Mouse (Mus musculus) MEL-GATA-1-ER (cell line): ENCODE measurements around the gene Gm3402.
"Not testable (repeated sequence)": the region's sequence is repeated elsewhere in the genome, so short reads cannot be mapped to it uniquely, and the experiment has no call there.

Experiments
- DNase-seq: peaks from one replicate; pipeline ENCODE4 v3.0.0-alpha.2; 2012; ENCODE audit warnings: low read depth; ENCODE audit errors: extremely low read depth

Gene Gm3402

DNA sequence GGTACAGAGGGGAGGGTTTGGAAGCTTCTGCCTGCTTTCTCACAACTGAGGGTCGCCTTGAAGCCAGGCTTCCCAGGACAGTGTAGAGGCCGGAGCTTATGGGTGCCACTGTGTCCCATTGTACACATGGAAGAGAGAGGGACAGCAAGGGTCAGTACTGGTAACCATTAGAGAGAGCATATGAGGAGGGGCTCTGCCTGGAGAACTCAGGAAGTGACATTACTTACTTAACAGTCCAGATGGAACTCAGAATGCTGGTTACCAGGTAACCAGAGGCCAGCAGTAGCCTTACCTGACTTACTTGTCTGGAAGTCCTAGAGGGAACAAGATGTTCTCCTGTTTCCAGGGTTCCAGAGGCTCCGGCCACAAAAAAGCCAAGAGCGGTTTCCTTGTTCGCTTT, at the start of gene Gm3402:
TSS of gene Gm3402 (plus strand) at position 301 of the 400 bp plus-strand sequence.
- not testable (repeated sequence) for DNase-seq

DNA sequence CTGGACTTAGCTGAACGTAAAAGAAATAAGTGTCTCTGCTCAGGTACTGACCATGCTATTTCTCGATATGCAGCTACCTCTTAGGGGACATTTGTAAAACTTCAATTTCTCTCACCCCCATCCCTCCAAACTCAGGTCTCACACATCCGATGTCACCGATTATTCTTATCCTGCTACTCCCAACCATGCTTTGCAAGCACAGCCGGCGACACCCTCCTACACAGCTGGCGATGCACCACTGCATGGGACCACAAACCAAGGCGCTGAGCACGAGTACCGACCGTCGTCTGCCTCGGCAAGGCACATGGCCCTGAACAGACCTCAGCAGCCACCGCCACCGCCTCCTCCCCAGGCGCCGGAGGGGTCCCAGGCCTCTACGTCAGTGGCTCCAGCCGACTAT, 47.3 kb upstream of the Gm3402 start:
- no peak for DNase-seq

DNA sequence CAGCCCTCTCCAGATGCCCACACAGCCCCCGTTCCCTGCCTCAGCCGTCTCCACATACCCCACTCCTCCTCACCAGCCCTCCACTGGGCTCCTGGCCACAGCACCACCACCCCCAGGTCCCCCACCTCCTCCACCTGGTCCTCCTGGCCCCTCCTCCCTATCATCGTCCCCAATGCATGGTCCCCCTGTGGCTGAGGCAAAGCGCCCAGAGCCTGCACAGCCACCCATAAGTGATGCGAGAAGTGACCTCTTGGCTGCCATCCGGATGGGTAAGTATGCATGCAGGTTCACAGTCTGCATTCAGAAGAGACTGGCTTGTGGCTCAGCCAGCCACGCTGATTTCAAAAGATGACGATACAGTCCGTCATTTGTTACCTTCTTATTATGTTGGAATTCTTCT, 45.6 kb upstream of the Gm3402 start:
- DNase-seq = no peak

- DNase-seq = no peak
These were observed 43.1 kb upstream of the Gm3402 start for GRCm38 (mm10) chr5:146470821-146471220.

DNA sequence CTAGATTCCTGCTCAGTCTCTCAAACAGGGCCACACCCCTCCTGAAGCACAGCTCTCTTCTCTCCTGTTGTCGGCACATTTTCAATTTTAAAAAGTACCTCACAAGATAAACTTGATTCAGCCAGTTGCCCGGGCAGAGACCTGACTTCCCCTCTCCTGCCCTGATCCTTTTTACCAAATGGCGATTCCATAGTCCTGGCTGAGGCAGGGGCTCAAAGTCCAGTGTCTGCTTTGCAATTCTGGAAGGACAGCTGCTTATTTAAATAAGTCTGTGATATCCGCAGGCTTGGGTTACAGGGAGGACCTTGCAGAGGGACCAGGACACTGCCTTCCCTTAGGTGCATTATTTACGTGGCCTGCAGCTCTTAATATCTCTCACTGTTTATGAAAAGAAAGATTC, 42.6 kb upstream of the Gm3402 start:
- DNase-seq = no peak

DNA sequence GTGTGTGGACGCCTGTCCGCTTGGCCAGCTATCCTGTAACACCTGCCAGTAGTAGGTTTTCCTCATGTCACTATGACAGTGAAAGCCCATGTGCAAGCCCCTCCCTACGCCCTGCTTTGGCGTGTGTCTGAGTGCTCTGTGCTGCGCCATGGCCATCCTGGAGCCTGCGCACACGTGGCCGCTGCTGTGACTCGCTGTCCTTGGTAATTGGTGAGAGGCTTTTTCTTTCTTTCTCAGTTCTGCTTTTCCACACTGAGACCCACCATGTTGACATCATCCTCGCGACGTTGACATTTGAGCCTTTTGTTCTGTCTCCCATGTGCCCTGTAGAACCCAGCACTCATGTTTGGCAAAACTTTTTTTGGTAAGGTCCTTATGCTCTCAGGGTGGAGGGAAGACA, 42.1 kb upstream of the Gm3402 start:
- no peak for DNase-seq

DNA sequence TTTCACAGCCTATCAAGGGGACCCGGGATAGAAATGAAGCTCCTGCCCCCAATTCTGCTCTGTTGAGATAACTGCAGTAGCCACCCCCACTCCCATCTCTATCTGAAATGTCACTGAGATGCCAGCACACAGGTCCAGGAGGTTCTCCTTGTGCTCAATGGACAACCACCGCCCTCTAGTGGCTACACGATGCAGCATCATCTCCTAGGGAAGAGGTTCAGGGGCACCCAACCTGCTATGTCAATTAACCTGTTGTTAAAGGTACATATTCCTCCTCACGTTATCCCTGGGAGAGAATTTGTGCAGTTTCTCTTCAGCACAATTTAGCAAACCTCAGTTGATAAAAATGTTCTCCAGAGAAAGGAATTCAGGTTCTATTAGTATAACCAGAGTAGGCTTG, 34.4 kb upstream of the Gm3402 start:
- DNase-seq = not testable (repeated sequence)

GRCm38 (mm10) chr5:146481665-146482064, 32.3 kb upstream of the Gm3402 start, which contains the start of gene Gm6408:
Gene Gm6408, plus strand, starts transcription at chr5:146481965.
- DNase-seq = not testable (repeated sequence)

DNA sequence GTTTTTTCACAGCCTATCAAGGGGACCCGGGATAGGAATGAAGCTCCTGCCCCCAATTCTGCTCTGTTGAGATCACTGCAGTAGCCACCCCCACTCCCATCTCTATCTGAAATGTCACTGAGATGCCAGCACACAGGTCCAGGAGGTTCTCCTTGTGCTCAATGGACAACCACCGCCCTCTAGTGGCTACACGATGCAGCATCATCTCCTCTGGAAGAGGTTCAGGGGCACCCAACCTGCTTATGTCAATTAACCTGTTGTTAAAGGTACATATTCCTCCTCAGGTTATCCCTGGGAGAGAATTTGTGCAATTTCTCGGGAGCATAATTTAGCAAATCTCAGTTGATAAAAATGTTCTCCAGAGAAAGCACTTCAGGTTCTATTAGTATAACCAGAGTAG, 25.0 kb upstream of the Gm3402 start:
- not testable (repeated sequence) for DNase-seq

DNA sequence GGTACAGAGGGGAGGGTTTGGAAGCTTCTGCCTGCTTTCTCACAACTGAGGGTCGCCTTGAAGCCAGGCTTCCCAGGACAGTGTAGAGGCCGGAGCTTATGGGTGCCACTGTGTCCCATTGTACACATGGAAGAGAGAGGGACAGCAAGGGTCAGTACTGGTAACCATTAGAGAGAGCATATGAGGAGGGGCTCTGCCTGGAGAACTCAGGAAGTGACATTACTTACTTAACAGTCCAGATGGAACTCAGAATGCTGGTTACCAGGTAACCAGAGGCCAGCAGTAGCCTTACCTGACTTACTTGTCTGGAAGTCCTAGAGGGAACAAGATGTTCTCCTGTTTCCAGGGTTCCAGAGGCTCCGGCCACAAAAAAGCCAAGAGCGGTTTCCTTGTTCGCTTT, 22.9 kb upstream of the Gm3402 start, which contains the start of gene Gm6370:
TSS of gene Gm6370 (plus strand) at position 301 of the 400 bp plus-strand sequence.
- not testable (repeated sequence) for DNase-seq

GRCm38 (mm10) chr5:146502099-146502498, 11.8 kb upstream of the Gm3402 start, which contains the start of gene 4930449I24Rik:
Gene 4930449I24Rik, plus strand, starts transcription at chr5:146502399.
- DNase-seq = not testable (repeated sequence)

DNA sequence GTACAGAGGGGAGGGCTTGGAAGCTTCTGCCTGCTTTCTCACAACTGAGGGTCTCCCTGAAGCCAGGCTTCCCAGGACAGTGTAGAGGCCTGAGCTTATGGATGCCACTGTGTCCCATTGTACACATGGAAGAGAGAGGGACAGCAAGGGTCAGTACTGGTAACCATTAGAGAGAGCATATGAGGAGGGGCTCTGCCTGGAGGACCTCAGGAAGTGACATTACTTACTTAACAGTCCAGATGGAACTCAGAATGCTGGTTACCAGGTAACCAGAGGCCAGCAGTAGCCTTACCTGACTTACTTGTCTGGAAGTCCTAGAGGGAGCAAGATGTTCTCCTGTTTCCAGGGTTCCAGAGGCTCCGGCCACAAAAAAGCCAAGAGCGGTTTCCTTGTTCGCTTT, 11.6 kb downstream of the Gm3402 start, which contains the start of gene Gm3404:
TSS of gene Gm3404 (plus strand) at position 301 of the 400 bp plus-strand sequence.
- DNase-seq = not testable (repeated sequence)

DNA sequence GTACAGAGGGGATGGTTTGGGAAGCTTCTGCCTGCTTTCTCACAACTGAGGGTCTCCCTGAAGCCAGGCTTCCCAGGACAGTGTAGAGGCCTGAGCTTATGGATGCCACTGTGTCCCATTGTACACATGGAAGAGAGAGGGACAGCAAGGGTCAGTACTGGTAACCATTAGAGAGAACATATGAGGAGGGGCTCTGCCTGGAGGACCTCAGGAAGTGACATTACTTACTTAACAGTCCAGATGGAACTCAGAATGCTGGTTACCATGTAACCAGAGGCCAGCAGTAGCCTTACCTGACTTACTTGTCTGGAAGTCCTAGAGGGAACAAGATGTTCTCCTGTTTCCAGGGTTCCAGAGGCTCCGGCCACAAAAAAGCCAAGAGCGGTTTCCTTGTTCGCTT, 23.4 kb downstream of the Gm3402 start, which contains the start of gene Gm3409:
TSS of gene Gm3409 (plus strand) at position 301 of the 400 bp plus-strand sequence.
- DNase-seq = not testable (repeated sequence)

DNA sequence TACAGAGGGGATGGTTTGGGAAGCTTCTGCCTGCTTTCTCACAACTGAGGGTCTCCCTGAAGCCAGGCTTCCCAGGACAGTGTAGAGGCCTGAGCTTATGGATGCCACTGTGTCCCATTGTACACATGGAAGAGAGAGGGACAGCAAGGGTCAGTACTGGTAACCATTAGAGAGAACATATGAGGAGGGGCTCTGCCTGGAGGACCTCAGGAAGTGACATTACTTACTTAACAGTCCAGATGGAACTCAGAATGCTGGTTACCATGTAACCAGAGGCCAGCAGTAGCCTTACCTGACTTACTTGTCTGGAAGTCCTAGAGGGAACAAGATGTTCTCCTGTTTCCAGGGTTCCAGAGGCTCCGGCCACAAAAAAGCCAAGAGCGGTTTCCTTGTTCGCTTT, 41.9 kb downstream of the Gm3402 start, which contains the start of gene Gm3415:
TSS of gene Gm3415 (plus strand) at position 301 of the 400 bp plus-strand sequence.
- not testable (repeated sequence) for DNase-seq

DNA sequence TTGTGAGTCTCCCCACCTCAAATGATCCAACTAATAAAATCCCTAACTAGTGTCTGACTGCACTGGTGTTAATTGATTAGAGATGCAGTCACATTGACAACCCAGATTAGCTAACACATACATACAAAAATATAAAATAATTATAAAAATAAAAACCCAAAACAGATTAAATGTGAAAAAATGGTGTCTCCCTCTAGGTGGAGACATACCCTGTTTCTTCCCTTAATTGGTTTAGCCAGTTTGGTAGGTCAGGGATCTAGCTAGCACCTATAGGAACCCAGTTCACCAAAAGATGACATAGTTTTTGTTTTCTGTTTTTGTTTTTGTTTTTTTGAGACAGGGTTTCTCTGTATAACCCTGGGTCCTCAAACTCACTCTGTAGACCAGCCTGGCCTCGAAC, 50.3 kb downstream of the Gm3402 start:
- no peak for DNase-seq
